Mouse (Mus musculus): ENCODE measurements around the gene Klf11.

The Klf11 gene

DNA sequence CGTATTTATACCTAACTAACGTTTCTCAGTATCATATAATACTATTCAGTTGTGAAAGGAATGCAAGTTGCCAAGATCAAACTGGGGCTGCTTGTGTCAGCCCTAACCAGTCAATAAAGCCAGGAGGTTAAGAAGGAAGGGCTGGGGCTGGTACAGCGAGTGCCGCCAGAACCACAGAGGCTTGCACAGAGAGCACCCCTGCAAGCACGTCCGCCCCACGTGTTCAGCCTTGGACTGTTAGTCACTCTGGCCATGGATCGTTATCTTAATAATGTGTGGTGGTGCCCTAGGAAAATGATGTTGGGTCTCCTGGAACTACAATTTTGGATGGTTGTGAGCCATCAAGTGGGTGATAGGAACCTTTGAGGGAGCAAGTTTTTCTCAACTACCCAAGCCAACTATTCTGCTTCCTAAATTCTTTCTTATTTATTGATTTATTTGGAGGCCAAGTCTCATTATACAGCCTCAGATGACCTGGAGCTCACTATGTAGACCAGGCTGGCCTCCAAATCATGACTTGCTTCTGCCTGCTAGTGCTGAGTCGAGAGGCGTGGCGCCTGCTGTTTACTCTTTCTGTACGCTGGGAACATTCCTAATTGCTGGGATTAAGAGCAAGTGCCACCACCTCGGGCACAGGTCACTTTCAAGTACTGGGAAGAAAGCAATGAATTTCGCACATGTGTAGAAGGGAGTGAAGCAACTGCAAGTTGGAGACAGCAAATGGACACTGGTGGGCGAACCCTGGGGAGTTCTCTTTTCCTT is 54.6 kb downstream of the Klf11 start:
- no peak for DNase-seq (ENCODE audit: low spot score)

- no peak for DNase-seq (ENCODE audit: low spot score)
Measured at GRCm38 (mm10) chr12:24706764-24707479, 55.8 kb downstream of the Klf11 start.

DNA sequence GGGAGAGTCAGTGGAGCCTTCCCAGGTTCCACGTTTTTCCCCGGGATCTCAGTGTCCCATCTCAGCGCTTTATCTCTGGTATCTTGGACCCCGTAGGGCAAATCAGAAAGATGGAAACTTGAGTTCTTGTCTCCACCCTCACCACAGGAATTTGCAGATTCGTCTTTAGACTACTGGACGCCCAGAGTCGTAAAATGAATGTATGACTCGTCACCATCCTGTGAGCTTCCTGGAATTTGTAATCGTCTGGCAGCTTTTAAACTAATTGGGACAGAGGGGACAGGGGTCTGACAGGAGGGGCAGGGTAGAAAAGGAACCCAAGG is 56.4 kb downstream of the Klf11 start:
- no peak for DNase-seq (ENCODE audit: low spot score)

DNA sequence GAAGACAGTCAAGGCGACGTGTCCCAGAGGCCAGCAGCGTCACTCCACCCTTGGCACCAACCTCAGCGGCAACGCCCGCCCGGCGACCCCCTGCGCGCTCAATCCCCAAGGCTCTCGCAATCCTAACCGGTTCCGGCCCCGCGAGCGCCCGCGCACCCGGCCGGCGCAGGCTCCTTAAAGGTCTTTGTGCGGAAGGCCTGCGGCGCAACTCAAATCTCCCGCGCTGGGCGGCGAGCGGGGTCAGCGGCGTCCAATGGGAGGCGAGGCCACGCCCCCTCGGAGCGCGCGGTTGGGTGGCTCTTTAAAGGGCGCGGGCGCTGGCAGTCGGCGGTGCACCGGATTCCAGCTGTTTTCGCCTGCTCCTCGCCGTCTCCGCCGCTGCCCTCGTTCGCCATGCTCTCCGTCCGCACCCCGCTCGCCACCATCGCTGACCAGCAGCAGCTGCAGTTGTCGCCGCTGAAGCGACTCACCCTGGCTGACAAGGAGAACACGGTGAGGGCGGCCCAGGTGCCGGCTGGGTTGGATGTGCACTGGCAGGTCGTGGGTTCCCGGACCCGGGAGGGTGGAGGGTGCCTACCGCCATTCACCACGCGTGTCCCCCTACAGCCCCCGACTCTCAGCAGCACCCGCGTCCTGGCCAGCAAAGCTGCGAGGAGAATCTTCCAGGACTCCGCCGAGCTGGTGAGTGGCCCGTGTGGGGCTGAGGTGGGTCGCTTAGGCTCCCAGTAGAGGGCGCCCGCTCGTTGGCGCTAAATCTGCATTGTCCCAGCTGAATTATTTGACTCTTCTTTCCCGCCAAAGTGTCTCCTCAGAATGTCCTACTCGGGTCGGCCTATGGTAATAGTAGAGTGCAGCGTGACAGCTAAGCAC is 57.1 kb downstream of the Klf11 start, which contains the start of gene Rrm2:
TSS of gene Rrm2 (plus strand) at position 288 of the 870 bp plus-strand sequence.
- DNase-seq (ENCODE audit: low spot score) = peak; percentile 90

DNA sequence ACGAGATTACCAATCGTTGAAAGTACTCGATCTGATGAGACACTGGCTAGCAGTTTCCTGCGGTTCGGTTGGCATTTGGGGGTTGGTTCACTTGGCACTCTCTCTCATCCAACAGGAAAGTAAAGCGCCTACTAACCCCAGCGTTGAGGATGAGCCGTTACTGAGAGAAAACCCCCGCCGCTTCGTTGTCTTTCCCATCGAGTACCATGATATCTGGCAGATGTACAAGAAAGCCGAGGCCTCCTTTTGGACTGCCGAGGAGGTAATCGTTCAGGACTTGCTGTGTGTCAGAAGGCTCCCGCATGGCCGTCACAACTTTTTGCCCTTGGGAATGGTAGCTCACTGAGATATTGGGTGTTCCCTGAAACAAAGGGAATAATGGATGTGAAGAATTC is 57.7 kb downstream of the Klf11 start:
- no peak for DNase-seq (ENCODE audit: low spot score)

GRCm38 (mm10) chr12:24709409-24709808 is 58.3 kb downstream of the Klf11 start:
- no peak for DNase-seq (ENCODE audit: low spot score)

DNA sequence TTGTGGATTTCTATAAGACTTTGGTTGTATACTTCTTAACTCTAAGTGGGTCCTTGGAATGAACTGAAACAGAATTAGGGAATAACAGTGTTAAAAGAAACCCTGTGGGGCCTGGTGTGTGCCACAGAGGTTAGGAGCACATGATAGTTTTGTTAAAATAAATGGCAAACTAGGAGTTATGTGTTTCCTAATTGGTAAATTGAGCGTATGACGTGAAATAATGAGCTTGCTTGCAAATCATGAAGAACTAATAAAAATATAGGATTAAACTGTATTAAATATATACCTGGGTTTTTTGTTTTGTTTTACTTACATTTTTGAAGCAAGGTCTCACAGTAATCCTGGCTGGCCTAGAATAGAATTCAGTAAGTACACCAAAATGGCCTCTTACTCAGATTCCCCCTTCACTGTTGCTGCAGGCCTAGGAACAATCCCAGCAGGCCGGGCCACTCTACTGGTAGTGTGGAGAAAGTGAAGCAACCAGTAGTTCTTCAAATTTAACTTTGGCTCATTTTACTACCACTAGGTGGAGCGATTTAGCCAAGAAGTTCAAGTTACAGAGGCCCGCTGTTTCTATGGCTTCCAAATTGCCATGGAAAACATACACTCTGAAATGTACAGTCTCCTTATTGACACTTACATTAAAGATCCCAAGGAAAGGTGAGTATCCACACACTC is 58.9 kb downstream of the Klf11 start:
- peak; percentile 53 for DNase-seq (ENCODE audit: low spot score)

DNA sequence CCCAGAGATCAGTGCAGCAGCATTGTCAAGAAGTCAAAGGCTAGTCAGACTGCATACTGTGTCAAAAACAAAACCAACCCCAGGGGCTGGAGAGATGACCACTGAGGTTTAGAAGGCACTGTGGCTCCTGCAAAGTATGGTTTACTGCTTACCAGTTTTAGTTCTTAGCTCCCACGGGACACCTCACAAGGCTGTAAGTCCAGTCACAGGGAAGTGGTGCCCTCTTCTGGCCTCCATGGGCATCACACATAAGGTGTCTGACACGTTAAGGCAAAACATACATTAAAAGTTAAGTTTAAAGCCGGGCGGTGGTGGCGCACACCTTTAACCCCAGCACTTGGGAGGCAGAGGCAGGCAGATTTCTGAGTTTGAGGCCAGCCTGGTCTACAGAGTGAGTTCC is 59.6 kb downstream of the Klf11 start:
- peak; percentile 18 for DNase-seq (ENCODE audit: low spot score)

Data from T-cell, adult 2 months (primary cell).